Mouse (Mus musculus): Measurements from ENCODE around the gene Lyrm2.

DNA sequence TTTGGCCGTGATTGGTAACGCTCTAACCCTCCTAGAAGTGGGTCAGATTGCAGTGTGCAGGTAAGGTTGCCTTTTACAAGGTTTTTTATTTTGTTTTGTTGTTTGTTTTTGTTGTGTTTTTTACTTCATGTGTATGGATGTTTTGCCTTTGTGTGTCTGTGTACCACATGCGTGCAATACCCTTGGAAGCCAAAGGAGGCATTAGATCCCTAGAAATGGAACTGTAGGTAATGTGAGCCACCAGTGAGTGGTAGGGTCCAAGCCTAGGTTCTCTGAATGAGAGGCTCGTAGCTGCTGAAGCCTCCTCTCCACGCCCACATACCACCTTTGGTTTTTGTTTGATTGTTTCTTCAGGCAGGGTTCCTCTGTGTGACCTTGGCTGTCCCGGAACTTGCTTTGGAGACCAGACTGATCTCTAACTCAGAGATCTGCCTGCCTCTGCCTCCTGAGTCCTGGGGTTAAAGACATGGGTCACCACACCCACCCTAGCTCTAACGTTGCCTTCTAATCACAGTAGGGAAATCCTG lies 29.7 kb upstream of the Lyrm2 start:
- TF ChIP-seq POLR2A (IDR thresholded peaks at IDR 0.05; ENCODE audit: borderline replicate concordance, extremely low read depth, insufficient read depth, insufficient read length, poor library complexity, severe bottlenecking) (no peak), CTCF (IDR thresholded peaks at IDR 0.05; ENCODE audit: borderline replicate concordance, extremely low read depth, insufficient read depth, insufficient read length) (peak; percentile 30; the same call in 1 of the 2 replicates)
